ENCODE assay signal across 8 mouse cellular contexts in the genomic region with DNA sequence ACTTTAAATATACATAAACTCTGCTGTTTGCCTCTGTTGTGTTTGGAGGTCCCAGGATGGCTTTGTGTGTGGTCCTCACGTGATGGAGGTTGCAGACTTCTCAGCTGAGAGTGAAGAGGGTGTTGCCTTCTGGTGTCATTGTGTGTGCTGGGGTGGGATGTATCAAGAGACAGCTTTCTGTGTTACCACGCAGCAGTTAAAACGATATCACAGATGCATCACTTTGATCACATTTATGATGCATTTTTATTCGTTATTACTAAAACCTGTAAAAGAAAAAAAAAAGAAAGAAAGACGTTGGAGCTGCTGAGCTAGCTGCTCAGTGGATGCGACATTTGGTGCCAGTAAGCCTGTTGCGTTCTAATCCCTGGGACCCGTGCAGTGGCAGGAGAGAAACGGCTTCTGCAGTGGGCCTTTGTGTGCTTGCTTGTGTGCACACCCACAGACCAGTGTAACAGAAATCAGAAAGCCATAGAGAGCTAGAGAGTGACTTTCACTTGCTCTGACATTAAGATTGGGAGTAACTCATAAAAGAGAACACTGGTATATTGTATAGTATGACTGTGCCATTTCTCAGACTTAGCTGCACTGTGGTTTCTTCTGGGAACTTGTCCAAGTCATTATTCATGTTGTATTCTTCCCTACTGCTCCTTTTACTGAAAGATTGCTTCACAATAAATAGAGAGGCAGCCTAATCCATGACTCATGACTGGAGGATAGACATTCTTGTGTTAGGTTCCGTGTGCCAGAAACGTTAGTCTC. TPM values are rescaled to one million over a fixed set of nuclear protein-coding genes. Genes with fewer than 3 reads are reported as not detected.
DNase-seq lines count a peak whose midpoint lies in the region; ATAC-seq and TF ChIP-seq lines count a peak whose summit lies in the region.

No protein-coding gene starts in this region.

- H3K4me3 ChIP-seq in heart, postnatal 0 days (ENCODE audit: low read depth, low read length) = no peak overlapping the region
- no peak overlapping the region for H3K4me3 ChIP-seq in hindbrain, embryonic 14.5 days (replicated peaks; ENCODE audit: low read length)

- no peaks in the 10 kb centered on the region for H3K9me3 ChIP-seq in heart, postnatal 0 days (replicated peaks; ENCODE audit: control insufficient read depth, low read length)
- H3K9me3 ChIP-seq in hindbrain, embryonic 14.5 days (ENCODE audit: control insufficient read depth, low read length) = no peaks in the 10 kb centered on the region

- no peak for TF ChIP-seq CTCF in heart, postnatal 0 days (IDR thresholded peaks at IDR 0.05; ENCODE audit: low read depth)

- H3K9ac ChIP-seq in heart, postnatal 0 days (replicated peaks; ENCODE audit: low read depth, low read length) = no peak overlapping the region
- H3K9ac ChIP-seq in hindbrain, embryonic 14.5 days = no peak overlapping the region

- 48% methylated on average over 11 of the region's 11 CpGs for WGBS in heart, postnatal 0 days
- WGBS in hindbrain, embryonic 14.5 days = 26% methylated on average over 11 of the region's 11 CpGs

- peaks cover 6% of the 10 kb centered on the region; the same call in 1 of the 2 replicates for H3K4me1 ChIP-seq in heart, postnatal 0 days (ENCODE audit: control insufficient read depth, insufficient read depth)
- H3K4me1 ChIP-seq in hindbrain, embryonic 14.5 days (replicated peaks; ENCODE audit: control insufficient read depth, insufficient read depth, low read length) = no peaks in the 10 kb centered on the region

- H3K27me3 ChIP-seq in heart, postnatal 0 days (ENCODE audit: control insufficient read depth, insufficient read depth, low read length) = no peaks in the 10 kb centered on the region
- no peaks in the 10 kb centered on the region for H3K27me3 ChIP-seq in hindbrain, embryonic 14.5 days (ENCODE audit: control insufficient read depth, insufficient read depth, low read length)

- no peak overlapping the region for H3K4me2 ChIP-seq in heart, postnatal 0 days (ENCODE audit: low read depth, low read length)
- peak overlapping the region; percentile 11 for H3K4me2 ChIP-seq in hindbrain, embryonic 14.5 days (replicated peaks)

- TF ChIP-seq EP300 in heart, postnatal 0 days (IDR thresholded peaks at IDR 0.05; ENCODE audit: low read depth) = no peak

- no peaks in the 10 kb centered on the region for H3K36me3 ChIP-seq in heart, postnatal 0 days (replicated peaks; ENCODE audit: control insufficient read depth, insufficient read depth, low read length)
- H3K36me3 ChIP-seq in hindbrain, embryonic 14.5 days (replicated peaks; ENCODE audit: control insufficient read depth, insufficient read depth) = no peaks in the 10 kb centered on the region

- intact Hi-C loops in gastrocnemius, postnatal 36 days (cut with DNase I) = no loop called here

- peak; percentile 27; the same call in 1 of the 2 replicates for ATAC-seq in heart, postnatal 0 days (ENCODE audit: insufficient read depth, low read depth)
- ATAC-seq in CD4-positive, CD25-positive, alpha-beta regulatory T cell, adult 4 months = peak; percentile 46
- ATAC-seq in hindbrain, embryonic 14.5 days (ENCODE audit: low FRiP score) = peak; percentile 87; the same call in 1 of the 2 replicates

- DNase-seq in heart, postnatal 0 days (ENCODE audit: low spot score) = peak; percentile 51
- no peak for DNase-seq in heart, postnatal 4 days
- peak; percentile 47 for DNase-seq in brain, embryonic 18.5 days (ENCODE audit: low read depth, low spot score)
- DNase-seq in hindbrain, embryonic 14.5 days (ENCODE audit: low spot score) = peak; percentile 69
- peak; percentile 50 for DNase-seq in lung, postnatal 36 days
- peak; percentile 88 for DNase-seq in telencephalon, adult 2 months (ENCODE audit: low read depth, low spot score)
- DNase-seq in gastrocnemius, postnatal 36 days = no peak

- H3K27ac ChIP-seq in heart, postnatal 0 days (ENCODE audit: low read depth) = peak overlapping the region; percentile 10; the same call in 1 of the 2 replicates
- peak overlapping the region; percentile 51 for H3K27ac ChIP-seq in hindbrain, embryonic 14.5 days

RNA-seq across cellular contexts. Expression of a gene that starts 32.7 kb away (rescaled TPM):
- total RNA-seq in heart, postnatal 0 days (2014; rRNA removed; ENCODE audit: low replicate concordance) = 7.3 and 11.6 TPM in 2 replicates
- polyA plus RNA-seq in heart, postnatal 0 days (2015; fragmentation: Nextera tagmentation; extraction: Ambion mirVana) = 3.1 and 3.7 TPM in 2 replicates
- 10 to 100 TPM; 14.2 to 14.5 TPM for total RNA-seq in heart, postnatal 4 days (2021)
- polyA plus RNA-seq in CD4-positive, CD25-positive, alpha-beta regulatory T cell, adult 4 months (2017; shearing (Covaris generic)) = 10 to 100 TPM; 11.4 to 18.3 TPM
- polyA plus RNA-seq in hindbrain, embryonic 14.5 days (2014; fragmentation: Nextera tagmentation; extraction: Ambion mirVana) = 14.4 and 15.2 TPM in 2 replicates
- total RNA-seq in gastrocnemius, postnatal 36 days (2021) = 10 to 100 TPM in 1 of 2 experiments, 1 to 10 TPM in 1; 6.9 to 16.6 TPM

Comparison
In these comparisons a context has a peak if more than half of its experiments do, and no peak if none do; other contexts are left out.
1. DNase-seq: peak in heart, postnatal 0 days (single experiment), brain, embryonic 18.5 days (single experiment), hindbrain, embryonic 14.5 days (single experiment), lung, postnatal 36 days (single experiment) and telencephalon, adult 2 months (single experiment); none in heart, postnatal 4 days (single experiment) and gastrocnemius, postnatal 36 days (0 of 2).
2. ATAC-seq: peak in every context shown above with its lines; median percentile 87 in hindbrain, embryonic 14.5 days; 46 in CD4-positive, CD25-positive, alpha-beta regulatory T cell, adult 4 months; 27 in heart, postnatal 0 days.